Mouse (Mus musculus): ENCODE results near the gene Nfkb1. TPM values are rescaled to one million over a fixed set of nuclear protein-coding genes. Genes with fewer than 3 reads are reported as not detected.

The Nfkb1 gene
- total RNA-seq, 1 experiment from 2014 or later = 259 TPM

- ATAC-seq (replicated peaks; ENCODE audit: insufficient number of reproducible peaks, low FRiP score, low TSS enrichment, poor library complexity, severe bottlenecking) = no peak
Measured at GRCm38 (mm10) chr3:135606592-135606991, 84.8 kb downstream of the Nfkb1 start.

DNA sequence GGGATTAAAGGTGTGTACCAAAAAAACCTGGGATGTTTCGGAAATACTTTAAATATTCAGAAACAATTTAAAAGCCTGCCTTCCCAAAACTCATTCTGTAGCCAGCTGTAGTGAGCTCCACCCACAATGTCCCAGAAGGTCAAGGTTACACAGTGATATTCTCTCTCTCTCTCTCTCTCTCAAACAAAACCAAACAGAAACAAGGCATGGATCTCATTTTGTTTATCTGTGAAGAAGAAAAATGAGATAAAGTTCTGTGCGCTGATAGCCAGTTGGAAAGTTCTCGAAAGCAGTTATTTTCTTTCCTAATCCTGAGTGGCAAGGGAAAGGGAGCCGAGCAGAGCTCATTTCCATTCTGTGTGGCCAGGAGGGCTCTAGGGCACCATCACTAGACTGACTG, 85.9 kb downstream of the Nfkb1 start:
- no peak for ATAC-seq (replicated peaks; ENCODE audit: insufficient number of reproducible peaks, low FRiP score, low TSS enrichment, poor library complexity, severe bottlenecking)

- ATAC-seq (replicated peaks; ENCODE audit: insufficient number of reproducible peaks, low FRiP score, low TSS enrichment, poor library complexity, severe bottlenecking) = no peak
Measured at GRCm38 (mm10) chr3:135604626-135605417, 86.5 kb downstream of the Nfkb1 start.

DNA sequence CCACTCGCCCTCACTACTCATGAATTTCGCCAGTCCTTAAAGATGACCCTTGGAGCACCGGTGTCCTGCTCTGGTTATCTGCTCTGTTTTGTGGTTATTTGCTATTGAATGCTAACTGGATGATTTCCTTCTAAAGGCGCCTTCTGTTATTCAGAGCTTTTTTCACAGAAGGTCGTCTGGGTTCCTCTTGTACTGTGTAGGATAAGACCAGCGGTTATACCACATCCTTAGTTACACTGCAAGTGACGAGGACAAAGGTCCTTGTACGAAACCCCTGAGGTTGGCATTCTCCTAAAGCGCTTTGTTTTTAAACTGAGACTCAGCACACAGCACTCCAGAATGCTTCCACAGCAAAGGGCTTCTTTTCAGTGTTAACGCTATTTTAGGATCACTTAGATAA, 88.6 kb downstream of the Nfkb1 start:
- ATAC-seq (replicated peaks; ENCODE audit: insufficient number of reproducible peaks, low FRiP score, low TSS enrichment, poor library complexity, severe bottlenecking) = 0 out of 2 replicates have a peak, but pooled peaks have one; percentile 29

DNA sequence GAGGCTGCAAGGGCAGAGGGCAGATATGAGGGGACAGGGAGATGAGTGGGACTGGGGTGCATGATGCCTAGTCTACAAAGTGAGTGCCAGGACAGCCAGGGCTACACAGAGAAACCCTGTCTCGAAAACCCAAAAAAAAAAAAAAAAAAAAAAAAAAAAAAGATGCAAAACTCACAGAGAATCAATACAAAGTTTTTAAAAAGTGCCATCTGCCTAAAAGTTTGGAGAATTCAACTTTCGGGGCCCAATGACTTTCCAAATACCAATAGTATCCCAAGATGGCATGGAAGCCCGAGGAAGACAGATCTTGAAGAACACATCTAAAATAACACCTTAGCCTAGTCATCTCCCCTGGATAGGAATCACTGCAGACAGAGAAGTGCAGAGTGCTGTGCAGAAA, 93.0 kb downstream of the Nfkb1 start:
- ATAC-seq (replicated peaks; ENCODE audit: insufficient number of reproducible peaks, low FRiP score, low TSS enrichment, poor library complexity, severe bottlenecking) = no peak

DNA sequence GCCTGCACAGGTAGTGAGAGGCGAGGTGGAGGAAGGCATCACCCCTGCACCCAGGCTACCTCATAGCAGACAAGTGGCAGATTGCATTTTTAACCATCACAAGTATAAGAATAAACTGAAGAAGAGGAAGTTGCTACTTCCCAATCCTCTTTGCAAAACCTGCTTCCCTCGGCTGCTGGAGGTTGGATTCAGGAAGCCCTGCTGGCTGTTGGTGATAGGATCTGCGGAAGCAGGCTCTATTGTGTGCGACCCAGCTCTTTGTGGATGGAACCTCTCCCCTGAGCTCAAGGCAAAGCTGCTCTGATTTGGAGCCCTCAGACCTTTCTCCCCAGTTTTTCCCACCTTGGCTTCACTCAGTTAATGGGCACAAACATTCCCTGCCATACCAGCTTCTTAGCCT, 94.3 kb downstream of the Nfkb1 start:
- ATAC-seq (replicated peaks; ENCODE audit: insufficient number of reproducible peaks, low FRiP score, low TSS enrichment, poor library complexity, severe bottlenecking) = peak; percentile 28; the same call in 1 of the 2 replicates

- ATAC-seq (replicated peaks; ENCODE audit: insufficient number of reproducible peaks, low FRiP score, low TSS enrichment, poor library complexity, severe bottlenecking) = peak; percentile 81
Measured at GRCm38 (mm10) chr3:135594238-135594917, 97.0 kb downstream of the Nfkb1 start.

DNA sequence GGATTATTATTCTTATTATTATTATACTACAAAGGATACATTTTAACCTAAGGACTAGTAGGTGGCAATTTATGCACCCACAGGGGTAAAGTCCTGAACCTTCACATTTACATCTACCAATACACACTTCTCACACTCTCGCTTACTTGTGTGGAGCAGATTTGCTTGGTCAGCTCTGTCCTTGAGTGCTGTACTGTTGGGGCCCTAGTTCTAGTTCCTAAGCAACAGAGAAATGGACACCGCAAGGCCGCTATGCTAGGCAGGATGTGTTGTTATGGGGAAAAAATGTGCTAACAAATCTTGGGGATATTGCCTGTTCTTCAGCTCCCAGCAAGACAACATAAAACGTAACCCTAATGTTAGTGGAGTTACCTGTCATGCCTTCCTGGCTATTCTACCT, 99.3 kb downstream of the Nfkb1 start:
- ATAC-seq (replicated peaks; ENCODE audit: insufficient number of reproducible peaks, low FRiP score, low TSS enrichment, poor library complexity, severe bottlenecking) = no peak

DNA sequence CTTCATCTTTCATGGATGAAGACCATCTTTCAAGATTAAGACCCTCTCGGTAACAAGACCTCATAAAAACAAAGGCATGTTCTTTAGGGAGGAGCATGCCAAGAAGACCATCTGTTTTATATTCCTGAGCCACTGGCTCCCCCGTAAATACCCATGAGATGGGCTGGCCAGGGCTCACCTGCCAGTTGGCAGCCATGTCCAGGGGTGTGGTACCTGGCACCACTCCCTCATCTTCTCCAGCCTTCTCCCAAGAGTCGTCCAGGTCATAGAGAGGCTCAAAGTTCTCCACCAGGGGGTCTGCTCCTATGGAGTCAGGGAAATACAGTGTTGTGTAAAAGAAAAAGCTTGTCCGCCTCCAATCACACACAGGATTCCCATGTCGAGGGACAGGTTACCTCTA, 100.0 kb downstream of the Nfkb1 start:
- no peak for ATAC-seq (replicated peaks; ENCODE audit: insufficient number of reproducible peaks, low FRiP score, low TSS enrichment, poor library complexity, severe bottlenecking)

- ATAC-seq (replicated peaks; ENCODE audit: insufficient number of reproducible peaks, low FRiP score, low TSS enrichment, poor library complexity, severe bottlenecking) = no peak
Measured at GRCm38 (mm10) chr3:135590471-135590870, 100.9 kb downstream of the Nfkb1 start.

DNA sequence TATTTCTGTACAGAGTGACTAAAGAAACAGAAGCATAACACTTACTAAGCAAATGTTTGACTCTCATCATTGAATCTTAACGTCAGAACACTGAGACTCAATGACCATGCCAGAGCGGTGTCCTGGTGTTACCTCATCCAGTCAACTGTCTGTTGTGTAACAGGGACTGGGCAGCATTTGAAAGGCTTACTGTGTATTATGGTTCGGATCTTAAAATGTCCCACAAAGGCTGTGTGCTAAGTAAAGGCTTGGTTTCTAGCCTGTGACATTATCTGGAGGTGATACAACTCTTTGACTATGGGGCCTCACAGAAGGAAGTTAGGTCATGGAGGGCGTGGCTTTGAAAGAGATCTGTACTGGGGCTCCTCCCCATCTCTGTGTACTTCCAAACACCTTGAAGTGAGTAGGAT, 104.9 kb downstream of the Nfkb1 start:
- ATAC-seq (replicated peaks; ENCODE audit: insufficient number of reproducible peaks, low FRiP score, low TSS enrichment, poor library complexity, severe bottlenecking) = peak; percentile 25; the same call in 1 of the 2 replicates

DNA sequence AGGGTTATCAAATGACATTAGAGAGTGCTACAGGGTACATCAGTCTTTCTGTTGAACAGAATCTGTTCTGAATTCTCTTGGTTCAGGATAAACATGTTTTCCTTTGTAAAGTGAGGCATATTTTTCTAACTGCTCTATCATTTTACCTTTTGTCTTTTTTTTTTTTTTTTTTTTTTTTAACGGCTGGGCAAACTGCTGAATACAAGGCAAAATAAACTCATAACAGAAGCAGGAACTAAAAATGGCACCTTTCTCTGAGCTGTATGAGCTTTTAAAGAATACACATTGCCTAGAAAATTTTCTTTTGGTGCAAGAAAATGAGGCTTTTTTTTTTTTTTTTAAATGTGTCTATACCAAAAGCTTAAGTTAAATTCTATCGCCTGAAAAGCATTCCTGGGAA, 105.3 kb downstream of the Nfkb1 start:
- no peak for ATAC-seq (replicated peaks; ENCODE audit: insufficient number of reproducible peaks, low FRiP score, low TSS enrichment, poor library complexity, severe bottlenecking)

DNA sequence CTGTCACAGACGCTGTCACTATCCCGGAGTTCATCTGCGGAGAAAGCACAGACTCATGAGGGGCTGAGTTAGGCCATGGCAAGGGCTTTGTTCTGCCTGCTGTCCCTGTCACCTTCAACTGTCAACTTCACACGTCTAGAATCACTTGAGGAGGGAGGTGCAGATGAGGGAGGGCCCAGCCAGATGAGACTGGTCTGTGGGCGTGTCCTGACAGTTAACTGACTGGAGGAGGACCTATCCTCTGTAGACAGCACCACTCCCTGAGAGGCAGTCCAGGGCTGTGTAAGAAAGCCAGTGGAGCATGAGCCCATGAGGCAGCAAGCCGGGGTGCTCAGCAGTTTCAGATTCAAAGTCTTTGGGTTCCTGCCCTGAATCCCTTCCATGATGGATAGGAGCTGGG, 105.9 kb downstream of the Nfkb1 start:
- peak; percentile 29; the same call in 1 of the 2 replicates for ATAC-seq (replicated peaks; ENCODE audit: insufficient number of reproducible peaks, low FRiP score, low TSS enrichment, poor library complexity, severe bottlenecking)

DNA sequence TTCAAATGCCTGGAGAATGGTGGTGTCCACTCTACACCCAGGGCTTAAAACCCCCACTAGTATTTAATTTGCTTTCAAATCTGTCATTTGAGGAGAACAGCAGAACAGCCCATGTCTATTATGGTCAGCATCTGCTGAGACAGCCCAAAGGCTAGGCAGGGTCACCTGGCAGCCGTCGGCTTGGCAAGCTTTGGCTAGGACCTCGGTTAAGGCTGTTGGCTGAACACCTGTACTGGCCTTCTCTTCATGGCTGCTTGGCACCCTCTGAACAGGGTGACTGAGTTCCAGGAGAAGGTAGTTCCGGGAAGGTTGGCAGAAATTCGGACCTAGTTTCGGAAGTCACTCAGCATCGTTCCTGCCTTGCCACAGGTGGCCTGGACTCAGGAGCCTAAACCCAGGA, 109.1 kb downstream of the Nfkb1 start:
- no peak for ATAC-seq (replicated peaks; ENCODE audit: insufficient number of reproducible peaks, low FRiP score, low TSS enrichment, poor library complexity, severe bottlenecking)

DNA sequence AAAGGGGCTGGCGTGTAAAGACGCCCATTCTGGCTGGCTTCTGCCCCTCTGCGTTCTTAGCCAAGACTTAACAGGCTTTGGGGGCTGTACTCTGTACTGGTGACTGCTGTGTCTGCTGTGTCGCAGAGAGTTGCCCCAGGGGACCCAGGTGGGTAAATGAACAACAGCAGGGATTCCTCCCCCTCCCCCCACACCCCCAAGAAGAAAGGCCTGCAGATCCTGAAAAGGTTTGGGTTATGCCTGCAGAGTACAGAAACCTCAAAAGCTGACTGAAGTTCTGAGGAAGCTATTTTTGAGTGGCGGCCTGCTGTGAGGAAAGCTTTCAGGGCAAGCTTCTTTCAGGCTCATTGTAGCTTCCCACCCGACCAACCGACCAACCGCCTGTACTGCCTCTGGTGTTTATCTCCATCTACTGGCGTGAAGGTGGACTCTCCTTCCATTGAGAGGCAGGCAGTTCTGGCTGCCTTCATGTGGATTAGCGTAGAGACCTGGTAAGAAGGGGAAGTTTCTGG, 109.7 kb downstream of the Nfkb1 start:
- no peak for ATAC-seq (replicated peaks; ENCODE audit: insufficient number of reproducible peaks, low FRiP score, low TSS enrichment, poor library complexity, severe bottlenecking)

DNA sequence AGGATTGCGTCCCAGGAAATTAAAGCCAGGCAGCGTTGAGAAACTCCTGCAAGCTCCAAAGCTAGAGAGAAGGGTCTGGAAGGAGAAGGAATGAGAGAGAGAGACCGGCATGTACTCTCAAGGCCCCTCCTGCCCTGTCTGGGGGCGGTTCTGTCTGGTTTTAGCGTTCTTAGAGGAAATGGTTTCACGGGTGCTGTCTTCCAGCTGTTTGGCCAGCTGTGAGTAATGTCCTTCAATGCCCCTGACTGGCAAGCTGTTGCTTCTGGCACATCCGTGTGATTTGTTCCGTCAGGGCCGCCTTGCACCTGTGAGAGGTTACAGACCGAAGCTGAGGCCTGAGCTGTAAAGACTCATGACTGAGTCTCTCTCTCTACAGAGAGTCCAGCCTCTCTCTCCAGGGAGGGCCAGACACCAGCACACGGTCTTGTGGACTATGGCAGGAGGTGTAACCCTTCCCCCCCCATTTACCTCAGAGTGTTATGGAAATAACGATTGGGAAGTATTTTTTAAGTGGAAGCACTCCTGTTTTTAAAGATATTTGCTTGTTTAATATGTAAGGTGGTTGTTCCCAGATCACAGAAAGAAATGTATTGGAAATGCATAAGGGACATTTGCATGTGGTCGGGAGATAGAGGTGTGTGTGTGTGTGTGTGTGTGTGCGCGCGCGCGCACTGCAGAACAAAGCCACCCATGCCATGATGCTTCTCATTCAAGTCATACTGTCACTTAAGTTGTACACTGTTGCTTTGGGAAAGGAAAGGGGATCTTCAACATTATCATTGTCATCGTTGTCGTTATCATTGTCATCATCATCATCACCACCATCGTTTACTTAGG, 110.7 kb downstream of the Nfkb1 start:
- no peak for ATAC-seq (replicated peaks; ENCODE audit: insufficient number of reproducible peaks, low FRiP score, low TSS enrichment, poor library complexity, severe bottlenecking)

- no peak for ATAC-seq (replicated peaks; ENCODE audit: insufficient number of reproducible peaks, low FRiP score, low TSS enrichment, poor library complexity, severe bottlenecking)
Measured at GRCm38 (mm10) chr3:135579179-135579578, 112.2 kb downstream of the Nfkb1 start.

DNA sequence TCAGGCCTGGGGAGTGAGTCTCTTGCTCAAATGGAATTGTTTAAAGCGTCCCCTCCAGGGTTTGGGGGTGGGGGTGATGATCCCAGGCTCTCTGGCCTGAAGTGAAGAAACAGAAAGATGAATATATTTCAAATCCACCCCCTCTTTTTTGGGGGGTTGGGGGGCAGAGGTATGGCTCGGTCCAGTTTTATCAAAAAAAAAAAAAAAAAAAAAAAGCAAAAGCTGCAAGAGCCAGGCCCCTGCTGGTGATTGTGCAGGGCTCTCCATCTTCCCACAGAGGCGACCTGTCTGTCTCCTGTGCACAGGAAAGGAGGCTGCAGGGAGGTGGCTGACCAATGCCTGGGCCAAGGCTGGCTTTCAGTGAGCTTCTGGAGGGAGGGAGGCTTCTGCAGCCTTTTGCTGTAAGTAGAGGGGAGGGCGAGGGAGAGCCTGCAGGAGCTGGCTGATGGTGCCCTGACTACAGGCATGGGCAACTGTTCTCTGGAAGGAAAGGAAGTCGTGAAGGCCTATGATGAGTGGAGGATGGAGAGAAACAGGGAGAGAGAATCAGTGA, 112.7 kb downstream of the Nfkb1 start:
- no peak for ATAC-seq (replicated peaks; ENCODE audit: insufficient number of reproducible peaks, low FRiP score, low TSS enrichment, poor library complexity, severe bottlenecking)

GRCm38 (mm10) chr3:135575126-135575525, 116.2 kb downstream of the Nfkb1 start:
- no peak for ATAC-seq (replicated peaks; ENCODE audit: insufficient number of reproducible peaks, low FRiP score, low TSS enrichment, poor library complexity, severe bottlenecking)
